Mouse (Mus musculus) stomach, postnatal 0 days (tissue): ENCODE measurements around the gene Hoxa13.

Experiments used
- CTCF ChIP-seq: IDR thresholded peaks from 2 replicates; pipeline ENCODE4 v1.5.1; 2016; ENCODE audit warnings: antibody characterized with exemption, low read depth, mild to moderate bottlenecking, moderate library complexity
- EP300 ChIP-seq: optimal IDR thresholded peaks from 2 replicates; pipeline ENCODE3; 2016; ENCODE audit warnings: antibody characterized with exemption

DNA sequence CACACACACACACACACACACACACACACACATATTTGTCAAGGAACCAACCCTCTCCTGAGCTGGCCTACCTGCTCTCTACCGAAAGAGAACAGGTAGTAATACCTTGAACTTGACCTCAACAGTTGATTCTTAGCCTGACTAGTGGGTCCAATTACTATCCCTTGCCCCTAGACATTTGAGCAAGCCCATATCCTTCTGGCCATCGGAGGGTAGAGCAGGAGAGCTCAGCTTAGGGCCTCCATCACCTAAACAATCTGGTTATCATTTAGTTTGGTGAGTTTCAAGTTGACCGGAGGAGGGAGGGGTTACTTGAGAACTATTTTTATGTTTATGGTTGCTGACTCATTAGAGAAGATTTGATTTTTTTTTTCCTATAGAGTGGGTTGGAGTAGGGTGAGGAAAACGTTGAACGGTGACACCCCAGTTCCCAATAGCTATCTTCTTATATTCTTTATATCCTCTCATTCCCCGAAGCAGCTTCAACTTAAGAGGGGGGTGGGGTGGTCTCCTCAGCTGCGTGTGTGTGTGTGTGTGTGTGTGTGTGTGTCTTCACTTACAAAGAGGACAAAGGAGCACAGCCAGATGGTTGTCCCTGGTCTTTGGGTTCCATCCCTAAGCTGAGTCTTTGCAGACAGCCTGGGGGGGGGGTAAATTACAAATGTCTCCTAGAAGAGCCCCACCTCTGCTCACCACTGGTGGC lies 9.4 kb downstream of the Hoxa13 start:
- TF ChIP-seq CTCF = no peak
- no peak for TF ChIP-seq EP300
